Mouse (Mus musculus) heart, postnatal 0 days (tissue): ENCODE results near the gene Ispd. TPM values are rescaled to one million over a fixed set of nuclear protein-coding genes. Genes with fewer than 3 reads are reported as not detected.

Experiments
- ATAC-seq: fragments of 200-750 bp; cut with Nextera tagmentation; 2 replicates; pipeline ENCODE4 v1.8.0; 2017; ENCODE audit warnings: low read depth, moderate number of reproducible peaks, moderate library complexity; ENCODE audit not compliant: insufficient read depth
- DNase-seq: peaks from one replicate; pipeline ENCODE4 v3.0.0-alpha.2; 2016; ENCODE audit warnings: low spot score
- H3K27ac ChIP-seq: fragments of 300-500 bp; sonication (generic); 2 replicates; pipeline ENCODE4 v1.5.1; 2014; ENCODE audit warnings: low read depth, mild to moderate bottlenecking
- H3K27me3 ChIP-seq: fragments of 300-500 bp; sonication (generic); 2 replicates; pipeline ENCODE4 v1.6.1; 2014; ENCODE audit warnings: low read length, mixed read lengths; ENCODE audit not compliant: control insufficient read depth, insufficient read depth
- H3K36me3 ChIP-seq: fragments of 300-500 bp; sonication (generic); replicated peaks from 2 replicates; pipeline ENCODE4 v1.6.1; 2014; ENCODE audit warnings: low read length, mixed read lengths; ENCODE audit not compliant: control insufficient read depth, insufficient read depth
- H3K4me1 ChIP-seq: fragments of 300-500 bp; sonication (generic); 2 replicates; pipeline ENCODE4 v1.6.1; 2014; ENCODE audit warnings: antibody characterized with exemption; ENCODE audit not compliant: control insufficient read depth, insufficient read depth
- H3K4me2 ChIP-seq: fragments of 300-500 bp; sonication (generic); 2 replicates; pipeline ENCODE4 v1.6.1; 2014; ENCODE audit warnings: low read depth, mild to moderate bottlenecking, low read length, moderate library complexity
- H3K4me3 ChIP-seq: fragments of 300-500 bp; sonication (generic); 2 replicates; pipeline ENCODE4 v1.5.1; 2014; ENCODE audit warnings: low read depth, low read length
- H3K9ac ChIP-seq: fragments of 300-500 bp; sonication (generic); replicated peaks from 2 replicates; pipeline ENCODE4 v1.6.1; 2014; ENCODE audit warnings: low read depth, low read length, mixed read lengths
- H3K9me3 ChIP-seq: fragments of 300-500 bp; sonication (generic); replicated peaks from 2 replicates; pipeline ENCODE4 v1.6.1; 2016; ENCODE audit warnings: low read length; ENCODE audit not compliant: control insufficient read depth
- CTCF ChIP-seq: IDR thresholded peaks from 2 replicates; pipeline ENCODE4 v1.5.1; 2016; ENCODE audit warnings: antibody characterized with exemption, control low read depth, low read depth
- EP300 ChIP-seq: IDR thresholded peaks from 2 replicates; pipeline ENCODE4 v1.6.1; 2016; ENCODE audit warnings: antibody characterized with exemption, low read depth
- WGBS: fragments of 180-500 bp; shearing (Covaris S2); extraction: QIAGEN DNeasy Blood & Tissue Kit; methylation state at CpG from one replicate; pipeline ENCODE4 v1.1.7; 2014; 5-methylcytosine and 5-hydroxymethylcytosine counted together
- polyA plus RNA-seq: library from polyadenylated mRNA; unstranded; fragments of >200 nt; fragmentation: Nextera tagmentation; extraction: Ambion mirVana; gene quantifications from 2 replicates; pipeline ENCODE4 v1.2.1, GENCODE M21; 2015
- total RNA-seq: library from RNA; depleted of rRNA; stranded (reverse); fragments of >200 nt; gene quantifications from 2 replicates; pipeline ENCODE4 v1.2.3, GENCODE M21; 2014; ENCODE audit warnings: low replicate concordance

The Ispd gene
- total and polyA plus RNA-seq, 2 experiments from 2014 or later: 6.6 to 8.5 TPM

DNA sequence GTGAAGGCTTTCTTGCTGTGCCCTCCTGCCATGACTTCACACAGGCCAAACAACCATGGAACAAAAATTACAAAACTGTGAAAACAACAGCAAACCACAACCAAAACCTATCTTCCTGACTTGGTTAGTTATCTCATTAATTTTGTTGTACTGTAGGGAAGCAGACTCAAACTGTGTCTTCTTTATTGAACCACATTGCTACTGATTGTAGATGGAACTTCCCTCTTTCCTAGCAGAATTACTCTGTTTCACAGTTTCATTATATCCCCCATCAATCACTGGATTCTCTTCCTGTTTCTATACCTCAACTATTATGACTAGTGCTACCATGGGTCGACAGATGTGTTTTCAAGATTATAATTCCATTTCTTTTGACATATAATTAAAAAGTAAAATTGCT, 251.2 kb downstream of the Ispd start:
- 76% methylated on average over 1 of the region's 1 CpGs for WGBS
- ATAC-seq (no peak), DNase-seq (no peak)
- H3K9ac ChIP-seq: no peak overlapping the region
- H3K36me3 ChIP-seq: no peaks in the 10 kb centered on the region
- H3K27me3 ChIP-seq: no peaks in the 10 kb centered on the region
- no peak overlapping the region for H3K4me3 ChIP-seq
- H3K4me2 ChIP-seq: no peak overlapping the region
- H3K27ac ChIP-seq: no peak overlapping the region
- no peaks in the 10 kb centered on the region for H3K4me1 ChIP-seq
- TF ChIP-seq EP300 (no peak), CTCF (no peak)
- no peaks in the 10 kb centered on the region for H3K9me3 ChIP-seq

DNA sequence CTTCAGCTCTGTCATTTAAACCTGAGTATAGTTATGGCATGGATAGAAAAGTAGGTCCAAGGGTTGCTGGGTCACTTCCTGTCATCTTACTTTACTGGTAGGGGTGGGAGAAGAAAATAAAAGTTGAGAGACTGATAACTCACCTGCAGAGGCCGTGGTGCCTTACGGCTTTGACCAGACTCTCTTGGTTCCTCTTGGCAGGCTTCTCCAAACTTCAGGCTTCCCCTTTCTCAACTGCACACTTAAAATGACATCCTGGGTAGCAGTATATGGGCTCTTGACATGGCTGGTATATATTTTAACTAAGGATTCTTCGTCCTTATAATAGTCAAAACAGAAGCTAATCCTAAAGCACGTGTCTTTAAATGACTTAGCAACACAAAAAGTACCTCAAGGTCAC, 266.3 kb downstream of the Ispd start:
- no peak for ATAC-seq
- Histone ChIP-seq H3K27me3 (no peaks in the 10 kb centered on the region), H3K4me3 (no peak overlapping the region), H3K36me3 (no peaks in the 10 kb centered on the region), H3K4me2 (no peak overlapping the region), H3K27ac (no peak overlapping the region), H3K4me1 (no peaks in the 10 kb centered on the region), H3K9ac (no peak overlapping the region), H3K9me3 (no peaks in the 10 kb centered on the region)
- no peak for TF ChIP-seq EP300
- TF ChIP-seq CTCF: no peak
- WGBS: 88% methylated on average over 4 of the region's 4 CpGs
- DNase-seq: no peak

DNA sequence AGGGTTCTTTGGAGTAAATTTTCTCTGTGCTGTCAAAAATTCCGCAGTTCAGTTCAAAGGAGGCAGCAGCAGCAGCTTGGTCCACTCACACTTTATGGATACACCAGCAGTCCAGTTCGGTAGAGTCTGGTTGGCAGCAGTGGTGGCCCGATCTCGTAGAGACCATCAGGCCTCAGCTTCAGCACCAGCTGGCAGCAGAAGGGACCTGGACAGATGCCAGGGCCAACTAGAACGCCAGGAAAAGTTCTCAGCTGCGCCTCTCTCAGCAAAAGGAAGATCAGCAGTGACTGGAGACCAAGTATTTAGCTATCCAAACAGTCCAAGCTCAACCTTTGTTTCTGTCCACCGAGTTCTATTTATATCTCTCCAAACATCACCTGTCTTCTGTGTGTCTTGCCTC, 281.2 kb downstream of the Ispd start:
- no peaks in the 10 kb centered on the region for H3K9me3 ChIP-seq
- H3K27ac ChIP-seq: no peak overlapping the region
- WGBS: 48% methylated on average over 7 of the region's 7 CpGs
- no peaks in the 10 kb centered on the region for H3K27me3 ChIP-seq
- H3K9ac ChIP-seq: no peak overlapping the region
- H3K36me3 ChIP-seq: no peaks in the 10 kb centered on the region
- TF ChIP-seq EP300 (no peak), CTCF (no peak)
- H3K4me1 ChIP-seq: no peaks in the 10 kb centered on the region
- DNase-seq (no peak), ATAC-seq (no peak)
- no peak overlapping the region for H3K4me3 ChIP-seq
- no peak overlapping the region for H3K4me2 ChIP-seq

DNA sequence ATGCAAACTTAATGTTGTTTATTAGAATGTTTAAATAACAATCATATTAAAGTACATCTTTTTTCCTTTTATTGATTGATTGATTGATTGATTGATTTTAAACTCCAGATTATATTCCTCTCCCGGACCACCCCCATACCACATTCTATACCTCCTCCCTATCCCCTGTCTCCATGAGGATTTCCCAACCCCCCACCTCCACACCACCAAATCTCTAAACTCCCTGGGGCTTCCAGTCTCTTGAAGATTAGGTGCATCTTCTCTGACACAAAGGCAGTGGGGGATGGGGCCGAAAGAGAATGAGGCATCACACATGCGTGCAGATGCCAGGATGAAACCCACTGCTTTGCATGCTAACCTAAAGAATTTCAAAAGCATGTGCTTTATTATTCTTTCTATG, 283.5 kb downstream of the Ispd start:
- Histone ChIP-seq H3K9ac (no peak overlapping the region), H3K27me3 (no peaks in the 10 kb centered on the region), H3K36me3 (no peaks in the 10 kb centered on the region), H3K4me2 (no peak overlapping the region), H3K4me1 (no peaks in the 10 kb centered on the region), H3K27ac (no peak overlapping the region), H3K4me3 (no peak overlapping the region), H3K9me3 (no peaks in the 10 kb centered on the region)
- no peak for DNase-seq
- TF ChIP-seq CTCF (no peak), EP300 (no peak)
- WGBS: 73% methylated on average over 3 of the region's 3 CpGs
- no peak for ATAC-seq

DNA sequence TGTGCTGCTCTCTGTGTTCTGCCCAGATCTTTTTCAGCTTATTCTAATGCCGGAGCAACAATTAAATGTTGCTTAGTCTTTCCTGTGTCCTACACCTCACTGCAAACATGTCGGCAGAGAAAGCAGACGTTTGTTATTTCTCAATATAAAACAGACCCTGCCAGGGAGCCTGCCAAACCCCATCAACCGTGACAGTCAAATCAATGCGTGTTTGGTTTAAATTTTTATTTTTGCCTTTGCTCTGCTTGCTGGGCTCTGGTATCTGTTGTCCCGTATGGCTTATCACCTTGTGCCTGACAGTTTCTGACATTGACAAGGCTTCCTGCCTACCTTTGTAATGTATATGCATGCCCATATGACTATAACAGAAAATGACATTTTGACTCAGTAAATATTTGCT, 285.5 kb downstream of the Ispd start:
- Histone ChIP-seq H3K9me3 (no peaks in the 10 kb centered on the region), H3K4me2 (no peak overlapping the region), H3K36me3 (no peaks in the 10 kb centered on the region), H3K27ac (no peak overlapping the region), H3K4me3 (no peak overlapping the region), H3K4me1 (no peaks in the 10 kb centered on the region), H3K9ac (no peak overlapping the region), H3K27me3 (no peaks in the 10 kb centered on the region)
- TF ChIP-seq CTCF (no peak), EP300 (no peak)
- WGBS: 39% methylated on average over 6 of the region's 6 CpGs
- ATAC-seq (no peak), DNase-seq (no peak)

DNA sequence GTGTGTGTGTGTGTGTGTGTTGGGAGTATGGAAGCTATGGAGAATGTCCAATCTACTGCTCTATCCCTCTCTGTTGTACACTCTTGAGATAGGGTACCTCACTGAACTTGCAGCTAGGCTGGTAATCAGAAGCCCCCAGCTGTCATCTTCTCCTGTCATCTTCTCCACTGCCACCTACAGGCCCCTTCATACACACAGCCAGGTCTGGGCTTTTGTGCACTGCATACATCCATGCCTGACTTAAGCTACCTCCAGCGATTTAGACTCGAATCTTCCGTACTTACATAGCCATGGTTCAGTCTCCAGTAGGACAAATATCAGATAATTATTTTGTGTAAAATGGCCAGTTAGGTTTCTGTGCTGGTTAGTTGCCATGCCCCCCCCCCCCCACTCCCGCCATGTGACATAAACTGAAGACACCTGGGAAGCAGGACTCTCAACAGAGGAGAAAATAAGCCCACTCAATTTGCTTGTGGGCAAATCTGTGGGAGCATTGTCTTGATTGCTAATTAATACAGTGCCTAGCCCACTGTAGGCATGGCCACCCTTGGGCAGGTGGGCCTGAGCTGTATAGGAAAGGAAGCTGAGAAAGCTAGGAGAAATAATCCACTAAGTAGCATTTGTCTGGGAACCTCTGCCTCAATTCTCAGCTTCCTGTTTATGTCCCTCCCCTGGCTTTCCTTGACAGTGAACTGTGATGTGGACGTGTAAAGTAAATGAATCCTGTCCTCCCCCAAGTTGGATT, 289.1 kb downstream of the Ispd start:
- DNase-seq (no peak), ATAC-seq (no peak)
- no peak for TF ChIP-seq EP300
- no peak for TF ChIP-seq CTCF
- 72% methylated on average over 5 of the region's 5 CpGs for WGBS
- Histone ChIP-seq H3K27ac (no peak overlapping the region), H3K9ac (no peak overlapping the region), H3K9me3 (no peaks in the 10 kb centered on the region), H3K4me1 (no peaks in the 10 kb centered on the region), H3K36me3 (no peaks in the 10 kb centered on the region), H3K4me2 (no peak overlapping the region), H3K4me3 (no peak overlapping the region), H3K27me3 (no peaks in the 10 kb centered on the region)
